Mouse (Mus musculus) central nervous system, embryonic 14 days (tissue): ENCODE data around the gene Sp110. TPM values are rescaled to one million over a fixed set of nuclear protein-coding genes. Genes with fewer than 3 reads are reported as not detected.

ENCODE experiments used
- polyA plus RNA-seq: library from polyadenylated mRNA; depleted of rRNA; stranded (reverse); fragments of >200 nt; gene quantifications from 2 replicates; pipeline ENCODE4 v1.2.3, GENCODE M21; 2012; rRNA removed

Sp110 gene
- polyA plus RNA-seq, result 1.1 and 1.9 TPM in 2 replicates

GRCm38 (mm10) chr1:85598271-85599012 is at the start of gene Sp110:
Sp110 (minus strand) TSS chr1:85598817.

GRCm38 (mm10) chr1:85600078-85600477 is 1.5 kb upstream of the Sp110 start, which contains the start of gene Sp140:
Sp140 (plus strand) TSS chr1:85600378.

GRCm38 (mm10) chr1:85575376-85575775 is 23.2 kb downstream of the Sp110 start, which contains the start of gene G530012D18Rik:
G530012D18Rik (plus strand) TSS chr1:85575676.

Other genes with a start within 250 kb of the Sp110 start
- gene G530012D18Rik, start 23.1 kb downstream of the Sp110 start, polyA plus RNA-seq, result not detected in 2 replicates
- 0.71 and 1.3 TPM in 2 replicates for gene Sp140, start 1.6 kb upstream of the Sp110 start, polyA plus RNA-seq
- gene Sp100, start 51.2 kb upstream of the Sp110 start, polyA plus RNA-seq, result 1.7 and 2.1 TPM in 2 replicates
- gene A630001G21Rik, start 179.8 kb upstream of the Sp110 start, polyA plus RNA-seq, result 1.0 and 2.4 TPM in 2 replicates
- gene Cab39, start 194.6 kb upstream of the Sp110 start, polyA plus RNA-seq, result 91.7 and 103 TPM in 2 replicates